Mouse (Mus musculus): ENCODE measurements around the gene Sbk3.

Gene Sbk3

GRCm38 (mm10) chr7:4957361-4957760, 13.6 kb downstream of the Sbk3 start:
- POLR2A ChIA-PET, result interaction anchor here in 2 of 4 experiments (0.7 to 2.7 kb wide), 5 partner anchors 8 to 145 kb away, joined by 3 to 11 read pairs (median 3); partner anchors contain the start of gene Ube2s (in 1 of the 2)
- CTCF ChIA-PET, result interaction anchor here in 1 of 4 experiments (0.7 to 1.1 kb wide), 2 partner anchors 17 to 46 kb away, joined by 3 to 4 read pairs; no protein-coding TSS in a partner anchor

GRCm38 (mm10) chr7:4953815-4954445, 17.0 kb downstream of the Sbk3 start:
- ChIA-PET POLR2A (interaction anchor here in 2 of 4 experiments (0.7 to 1.2 kb wide), 4 partner anchors 42 to 141 kb away, joined by 3 read pairs; partner anchors contain the start of genes U2af2 (in 1 of the 2) and Ube2s (in 1 of the 2)), CTCF (interaction anchor here in 3 of 4 experiments (0.5 to 1.4 kb wide), 6 partner anchors 10 to 250 kb away, joined by 3 to 10 read pairs (median 4); partner anchors contain the start of gene Sbk2 (in 2 of the 3))

DNA sequence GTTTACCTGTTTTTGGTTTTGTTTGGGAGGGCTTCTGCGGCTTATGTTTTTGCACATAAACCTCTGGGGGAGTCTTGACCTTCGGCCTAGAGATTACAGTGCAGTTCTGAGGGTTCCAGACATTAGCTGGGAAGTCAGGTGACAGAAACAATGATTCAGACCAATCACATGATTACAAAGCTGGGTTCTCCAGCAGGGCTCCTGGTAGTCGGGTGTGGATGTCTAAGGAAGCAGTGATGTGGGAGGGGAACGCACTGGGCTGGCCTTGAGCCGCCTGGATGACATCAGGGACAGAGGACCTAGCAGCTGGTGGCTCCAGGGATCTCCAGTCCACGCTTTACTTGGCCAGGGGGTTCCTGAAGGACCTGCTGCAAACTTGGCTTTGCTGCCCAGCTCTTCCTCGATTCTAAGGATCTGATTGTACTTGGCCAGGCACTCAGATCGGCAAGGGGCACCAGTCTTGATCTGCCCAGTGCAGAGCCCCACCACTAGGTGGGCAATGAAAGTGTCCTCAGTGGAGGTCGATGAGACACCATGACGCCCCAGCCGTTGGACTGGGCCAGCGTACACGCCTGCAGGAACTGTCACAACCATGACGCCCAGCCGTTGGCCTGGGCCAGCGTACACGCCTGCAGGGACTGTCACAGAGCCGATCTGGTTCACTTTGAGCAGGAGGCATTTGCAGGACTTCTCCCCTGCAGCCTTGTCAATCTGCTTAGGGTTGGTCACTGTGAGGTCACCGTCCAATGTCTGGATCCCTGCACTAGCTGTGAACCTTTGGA, 20.2 kb downstream of the Sbk3 start:
- ChIA-PET CTCF (interaction anchor here (0.6 to 2.4 kb wide), 9 partner anchors 10 to 1224 kb away, joined by 3 to 10 read pairs (median 4); partner anchors contain the start of gene Sbk2 (in 2 of the 4)), POLR2A (interaction anchor here in 3 of 4 experiments (0.6 to 2.6 kb wide), 25 partner anchors 9 to 292 kb away, joined by 3 to 10 read pairs (median 3); partner anchors contain the start of genes Sbk2 (in 2 of the 3), Ube2s (in 2 of the 3), Fiz1 (in 1 of the 3) and Isoc2a (in 1 of the 3))

GRCm38 (mm10) chr7:4948386-4948785, 22.6 kb downstream of the Sbk3 start:
- POLR2A ChIA-PET, result interaction anchor here in 3 of 4 experiments (0.7 to 2.1 kb wide), 8 partner anchors 8 to 156 kb away, joined by 3 to 7 read pairs (median 4); partner anchors contain the start of genes Fiz1 (in 1 of the 3), Rpl28 (in 1 of the 3), Ube2s (in 1 of the 3) and Zfp524 (in 1 of the 3)

GRCm38 (mm10) chr7:4947855-4948254, 23.1 kb downstream of the Sbk3 start:
- ChIA-PET POLR2A (interaction anchor here in 2 of 4 experiments (0.6 to 1.2 kb wide), 7 partner anchors 11 to 1505 kb away, joined by 3 to 7 read pairs (median 4); partner anchors contain the start of gene Ube2s (in 1 of the 2)), CTCF (interaction anchor here in 2 of 4 experiments (0.6 to 2.0 kb wide), 3 partner anchors 16 to 1267 kb away, joined by 3 to 8 read pairs (median 4); partner anchors contain the start of gene Sbk2 (in 2 of the 2))

More at GRCm38 (mm10) chr7:4948386-4948785, 22.6 kb downstream of the Sbk3 start:
- CTCF ChIA-PET, result interaction anchor here in 2 of 4 experiments (1.0 to 2.0 kb wide), 4 partner anchors 8 to 16 kb away, joined by 4 to 8 read pairs (median 6); partner anchors contain the start of gene Sbk2 (in 2 of the 2)

DNA sequence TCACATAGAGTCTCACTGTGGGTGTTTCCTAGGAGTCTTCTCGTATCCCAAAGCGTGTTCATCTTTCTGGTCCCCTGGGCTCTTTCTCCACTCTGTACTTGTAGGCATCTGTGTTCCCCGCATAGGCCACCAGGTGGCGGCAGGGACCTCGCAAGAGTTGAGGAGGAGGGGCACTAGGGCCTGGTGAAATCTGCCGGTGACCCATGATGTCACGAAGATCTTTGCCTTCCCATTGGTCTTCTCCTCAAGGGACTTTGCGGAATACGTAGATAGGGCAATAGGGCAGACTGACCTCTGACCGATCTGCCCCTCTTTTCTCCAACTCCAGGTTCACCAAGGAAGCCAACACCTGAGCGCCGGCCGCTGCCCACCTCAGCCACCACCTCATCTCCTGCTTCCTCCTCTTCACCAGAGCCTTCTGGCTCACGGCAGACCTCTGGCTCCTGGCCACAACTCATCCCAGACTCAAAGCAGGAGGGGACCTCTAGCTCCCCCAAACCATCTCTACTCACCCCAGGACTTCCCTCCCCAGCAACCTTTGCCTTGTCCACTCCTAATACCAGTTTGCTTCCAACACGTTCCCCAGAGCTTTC, 27.6 kb downstream of the Sbk3 start:
- CTCF ChIA-PET, result interaction anchor here (0.6 to 3.8 kb wide), 11 partner anchors 20 to 183 kb away, joined by 3 to 27 read pairs (median 5); partner anchors contain the start of gene Sbk2 (in 3 of the 4)
- POLR2A ChIA-PET, result interaction anchor here in 3 of 4 experiments (0.7 to 1.6 kb wide), 8 partner anchors 14 to 191 kb away, joined by 3 to 5 read pairs (median 3); partner anchors contain the start of genes Ube2s (in 2 of the 3), Cox6b2 (in 1 of the 3), Gm44973 (in 1 of the 3) and Sbk2 (in 1 of the 3)

DNA sequence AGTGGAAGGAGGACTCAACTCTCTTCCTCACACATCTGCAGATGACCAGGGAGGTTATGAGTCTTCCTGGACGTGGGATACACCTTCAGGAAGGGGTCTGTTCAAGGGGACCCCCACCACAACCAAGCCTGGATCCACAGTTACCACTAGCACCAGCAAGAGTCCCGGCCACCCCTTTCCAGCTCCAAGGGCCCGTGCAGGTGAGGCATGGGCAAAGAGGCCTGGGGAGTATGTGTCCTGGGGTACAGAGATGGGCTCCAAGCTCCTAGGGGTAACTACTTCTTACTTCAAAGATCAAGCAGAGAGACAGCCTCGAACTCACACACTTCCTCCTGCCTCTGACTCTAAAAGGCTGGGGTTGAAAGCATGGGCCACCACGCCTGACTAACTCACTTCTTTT, 28.3 kb downstream of the Sbk3 start:
- ChIA-PET POLR2A (interaction anchor here in 2 of 4 experiments (1.3 to 1.4 kb wide), 2 partner anchors 31 to 77 kb away, joined by 3 read pairs; no protein-coding TSS in a partner anchor), CTCF (interaction anchor here in 2 of 4 experiments (0.7 to 3.8 kb wide), 8 partner anchors 21 to 119 kb away, joined by 3 to 27 read pairs (median 4); partner anchors contain the start of gene Sbk2 (in 2 of the 2))

- ChIA-PET POLR2A (interaction anchor here (0.6 to 2.5 kb wide), 25 partner anchors 9 to 187 kb away, joined by 3 to 13 read pairs (median 4); partner anchors contain the start of genes Sbk2 (in 3 of the 4), Ube2s (in 3 of the 4), Cox6b2 (in 1 of the 4) and Isoc2a (in 1 of the 4)), CTCF (interaction anchor here (0.5 to 3.8 kb wide), 79 partner anchors 9 to 513 kb away, joined by 3 to 29 read pairs (median 4); partner anchors contain the start of genes Sbk2 (in 4 of the 4), Zfp628 (in 3 of the 4), Isoc2a (in 2 of the 4) and Ssc5d (in 2 of the 4))
Observed at GRCm38 (mm10) chr7:4940068-4940479, 30.9 kb downstream of the Sbk3 start.

GRCm38 (mm10) chr7:4938456-4938855, 32.5 kb downstream of the Sbk3 start:
- POLR2A ChIA-PET, result interaction anchor here in 3 of 4 experiments (0.5 to 2.5 kb wide), 10 partner anchors 11 to 146 kb away, joined by 3 to 10 read pairs (median 6); partner anchors contain the start of genes Sbk2 (in 2 of the 3), Fiz1 (in 1 of the 3), Rpl28 (in 1 of the 3) and Ube2s (in 1 of the 3)
- CTCF ChIA-PET, result interaction anchor here (0.5 to 3.7 kb wide), 16 partner anchors 12 to 1344 kb away, joined by 3 to 29 read pairs (median 8); partner anchors contain the start of genes Sbk2 (in 2 of the 4), Isoc2a (in 1 of the 4) and Zfp628 (in 1 of the 4)

DNA sequence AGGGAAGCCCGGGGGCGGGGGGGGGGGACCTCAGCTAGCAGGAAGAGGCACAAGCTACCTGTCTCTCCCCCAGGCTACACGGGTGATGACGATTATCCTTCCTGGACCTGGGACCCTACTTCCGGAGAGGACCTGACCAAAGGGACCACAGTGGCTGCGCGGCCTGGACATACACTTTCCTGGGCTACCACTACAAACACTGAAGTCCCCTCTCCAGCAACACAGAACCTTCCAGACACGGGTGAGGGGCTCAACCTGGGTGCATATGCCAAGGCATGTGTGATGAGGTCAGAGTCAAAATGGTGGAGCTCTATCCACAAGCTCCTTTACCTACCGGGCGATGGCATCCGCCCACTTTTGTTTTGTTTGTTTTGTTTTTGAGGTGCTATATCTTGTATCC, 33.6 kb downstream of the Sbk3 start:
- CTCF ChIA-PET, result interaction anchor here in 3 of 4 experiments (0.5 to 2.1 kb wide), 15 partner anchors 10 to 394 kb away, joined by 3 to 9 read pairs (median 4); partner anchors contain the start of gene Sbk2 (in 2 of the 3)
- POLR2A ChIA-PET, result interaction anchor here in 3 of 4 experiments (0.5 to 2.4 kb wide), 16 partner anchors 10 to 377 kb away, joined by 3 to 8 read pairs (median 4); partner anchors contain the start of genes Ube2s (in 2 of the 3), Cox6b2 (in 1 of the 3), Gm44973 (in 1 of the 3) and Rpl28 (in 1 of the 3)

GRCm38 (mm10) chr7:4936832-4937231, 34.1 kb downstream of the Sbk3 start:
- ChIA-PET CTCF (interaction anchor here in 2 of 4 experiments (0.6 to 2.1 kb wide), 13 partner anchors 9 to 393 kb away, joined by 3 to 9 read pairs (median 4); partner anchors contain the start of genes Sbk2 (in 2 of the 2) and Ssc5d (in 1 of the 2)), POLR2A (interaction anchor here in 3 of 4 experiments (0.6 to 2.4 kb wide), 12 partner anchors 9 to 184 kb away, joined by 3 to 8 read pairs (median 4); partner anchors contain the start of genes Ube2s (in 2 of the 3), Cox6b2 (in 1 of the 3), Gm44973 (in 1 of the 3) and Rpl28 (in 1 of the 3))

DNA sequence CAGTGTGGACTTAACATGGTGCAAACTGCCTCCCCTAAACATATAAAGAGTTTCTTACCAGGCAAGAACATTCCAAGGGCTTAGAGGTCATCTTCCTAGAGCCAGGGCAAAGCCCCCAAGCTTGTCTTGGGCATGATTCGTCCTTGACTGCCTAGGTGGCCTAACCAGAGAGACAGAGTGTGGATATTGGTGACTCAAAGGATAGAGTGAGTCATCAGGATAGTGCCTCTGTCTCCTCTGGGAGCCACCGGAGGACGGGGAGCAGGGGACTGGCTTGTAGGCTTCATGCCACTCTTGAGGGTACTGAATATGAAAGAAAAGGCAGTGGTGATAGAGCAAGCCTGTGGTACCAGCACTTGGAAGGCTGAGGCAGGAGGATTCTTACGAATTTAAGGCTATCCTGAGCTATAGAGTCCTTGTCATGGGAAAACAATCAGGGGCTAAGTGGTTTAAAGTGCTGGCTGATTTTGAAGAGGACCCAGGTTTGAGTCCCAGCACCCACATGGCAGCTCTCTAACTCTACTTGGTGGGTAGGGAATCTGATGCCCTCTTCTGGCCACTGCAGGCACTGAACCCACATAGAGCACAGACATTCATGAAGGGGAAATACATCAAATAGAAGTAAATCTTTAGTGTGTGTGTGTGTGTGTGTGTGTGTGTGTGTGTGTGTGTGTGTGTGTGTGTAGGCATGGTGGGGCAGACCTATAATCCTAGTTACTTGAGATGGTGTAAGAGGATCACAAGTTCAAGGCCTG, 36.6 kb downstream of the Sbk3 start:
- ChIA-PET CTCF (interaction anchor here (0.5 to 3.4 kb wide), 43 partner anchors 9 to 822 kb away, joined by 3 to 29 read pairs (median 4); partner anchors contain the start of genes Nat14 (in 2 of the 4), Sbk2 (in 2 of the 4), Ssc5d (in 2 of the 4) and Zfp628 (in 2 of the 4)), POLR2A (interaction anchor here (0.7 to 3.9 kb wide), 24 partner anchors 9 to 1229 kb away, joined by 3 to 22 read pairs (median 5); partner anchors contain the start of genes Ube2s (in 2 of the 4), Fiz1 (in 1 of the 4), Isoc2a (in 1 of the 4) and Nat14 (in 1 of the 4))

GRCm38 (mm10) chr7:4933103-4933502, 37.9 kb downstream of the Sbk3 start:
- POLR2A ChIA-PET, result interaction anchor here in 3 of 4 experiments (0.6 to 3.9 kb wide), 18 partner anchors 8 to 1264 kb away, joined by 3 to 22 read pairs (median 4); partner anchors contain the start of genes Ube2s (in 2 of the 3), Fiz1 (in 1 of the 3), Nat14 (in 1 of the 3) and Rpl28 (in 1 of the 3)
- CTCF ChIA-PET, result interaction anchor here in 3 of 4 experiments (0.6 to 3.4 kb wide), 12 partner anchors 8 to 1251 kb away, joined by 3 to 29 read pairs (median 4); no protein-coding TSS in a partner anchor

DNA sequence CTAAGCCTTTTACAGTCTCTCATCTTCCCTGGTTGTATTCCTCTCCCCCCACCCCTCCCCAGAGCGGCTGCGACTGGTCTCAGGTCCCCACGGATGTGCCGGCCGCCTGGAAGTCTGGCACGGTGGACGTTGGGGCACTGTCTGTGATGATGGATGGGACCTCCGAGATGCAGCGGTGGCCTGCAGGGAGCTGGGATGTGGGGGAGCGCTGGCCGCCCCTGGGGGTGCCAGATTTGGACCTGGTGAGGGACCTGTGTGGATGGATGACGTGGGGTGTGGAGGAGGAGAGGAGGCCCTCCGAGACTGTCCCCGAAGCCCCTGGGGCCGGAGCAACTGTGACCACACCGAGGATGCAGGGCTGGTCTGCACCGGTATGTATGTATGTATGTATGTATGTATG, 42.6 kb downstream of the Sbk3 start:
- POLR2A ChIA-PET, result interaction anchor here in 3 of 4 experiments (0.7 to 15.6 kb wide), 15 partner anchors 9 to 325 kb away, joined by 3 to 118 read pairs (median 4); partner anchors contain the start of genes Tmem238 (in 2 of the 3), Cox6b2 (in 1 of the 3), Fiz1 (in 1 of the 3) and Isoc2a (in 1 of the 3)
- CTCF ChIA-PET, result interaction anchor here in 3 of 4 experiments (1.1 to 2.1 kb wide), 6 partner anchors 9 to 17 kb away, joined by 3 to 9 read pairs (median 6); no protein-coding TSS in a partner anchor

Data from embryonic stem cell, embryonic (primary cell).